Mouse (Mus musculus): ENCODE data around the gene Gm45140.

DNA sequence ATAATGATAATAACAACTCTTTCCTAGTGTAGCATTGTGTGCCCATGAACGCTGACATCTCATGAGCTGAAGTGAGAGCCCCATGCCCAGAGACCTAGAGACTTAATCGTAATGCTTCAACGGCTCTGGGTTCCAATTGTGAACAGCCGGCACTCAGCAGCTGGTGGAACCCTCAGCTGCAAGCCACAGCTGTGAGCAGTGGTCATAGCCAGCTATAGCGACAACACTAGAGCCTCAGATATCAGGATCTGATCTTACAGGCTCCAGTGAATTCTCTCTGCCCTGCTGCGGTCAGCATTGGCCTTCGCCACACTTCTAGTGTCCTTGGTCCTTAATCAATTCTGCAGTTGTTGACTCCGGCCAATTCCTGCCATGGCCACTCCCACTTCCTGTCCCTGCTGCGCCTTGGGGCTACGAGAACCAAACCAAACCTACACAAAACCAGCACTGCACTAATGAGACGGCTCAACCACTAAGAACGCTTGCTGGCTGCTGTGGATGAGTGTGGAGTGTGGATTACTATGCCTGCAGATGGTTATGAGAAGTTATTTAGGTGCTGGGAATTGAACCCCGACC is 40.6 kb upstream of the Gm45140 start:
- TF ChIP-seq CTCF (IDR thresholded peaks at IDR 0.05; ENCODE audit: control insufficient read depth, insufficient read depth, low read length) (no peak), POLR2A (IDR thresholded peaks at IDR 0.05; ENCODE audit: borderline replicate concordance, control insufficient read depth, low read depth, low read length) (no peak)
